Mouse (Mus musculus): ENCODE measurements around the gene Lsm3.

Lsm3 gene

GRCm38 (mm10) chr6:91509326-91509725 lies 6.4 kb upstream of the Lsm3 start:
- DNase-seq (ENCODE audit: low read depth, low spot score) = peak; percentile 72

GRCm38 (mm10) chr6:91510211-91510610 lies 5.5 kb upstream of the Lsm3 start:
- peak; percentile 58 for DNase-seq (ENCODE audit: low read depth, low spot score)

DNA sequence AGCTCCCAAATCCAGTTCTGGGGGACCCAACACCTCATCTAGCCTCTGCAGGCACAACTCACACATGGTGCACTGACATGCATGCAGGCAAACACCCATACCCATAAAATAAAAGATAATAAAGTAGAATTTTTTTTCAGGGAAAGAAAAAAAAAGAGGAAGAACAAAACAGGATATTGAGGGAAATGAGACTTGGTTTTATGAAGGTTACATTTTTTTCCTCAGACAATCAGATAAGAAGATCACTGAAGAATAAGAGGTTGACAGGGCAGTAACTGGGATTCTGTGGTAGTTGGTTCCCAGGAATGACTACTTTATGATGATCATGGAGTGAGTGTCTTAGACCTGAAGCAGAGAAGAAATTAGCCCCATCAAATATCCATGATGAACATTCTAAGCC lies 1.6 kb upstream of the Lsm3 start:
- DNase-seq (ENCODE audit: low read depth, low spot score) = no peak

GRCm38 (mm10) chr6:91514737-91515362 lies 878 bp upstream of the Lsm3 start:
- DNase-seq (ENCODE audit: low read depth, low spot score) = no peak

DNA sequence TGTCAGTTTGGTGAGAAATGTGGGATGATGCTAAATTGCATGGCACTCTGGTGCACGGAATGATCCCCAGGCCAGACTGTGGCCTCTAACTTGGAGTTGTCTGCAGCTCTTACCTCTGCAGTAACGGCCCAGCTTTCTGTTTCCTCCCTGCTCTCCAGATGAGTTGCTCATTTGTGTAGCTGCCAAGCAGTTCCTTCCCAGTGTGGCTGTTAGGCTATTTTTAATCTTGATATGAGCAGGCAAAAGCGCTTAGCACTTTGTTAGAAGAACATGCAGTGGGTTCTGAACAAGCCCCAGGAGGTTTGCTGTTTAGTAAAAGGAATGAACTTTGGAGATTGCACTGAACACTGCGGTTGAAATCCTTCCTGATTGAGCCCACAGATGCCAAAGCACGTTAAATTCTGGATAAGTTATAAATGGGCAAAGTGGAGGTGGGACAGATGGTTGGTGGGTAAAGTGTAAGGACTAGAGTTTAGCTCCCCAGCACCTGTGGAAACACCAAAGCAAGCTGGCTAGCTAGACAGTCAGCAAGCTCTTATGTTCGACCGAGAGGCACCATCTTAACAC lies 2.8 kb downstream of the Lsm3 start:
- DNase-seq (ENCODE audit: low read depth, low spot score) = no peak

- no peak for DNase-seq (ENCODE audit: low read depth, low spot score)
Observed at GRCm38 (mm10) chr6:91522816-91523215, 7.1 kb downstream of the Lsm3 start.

DNA sequence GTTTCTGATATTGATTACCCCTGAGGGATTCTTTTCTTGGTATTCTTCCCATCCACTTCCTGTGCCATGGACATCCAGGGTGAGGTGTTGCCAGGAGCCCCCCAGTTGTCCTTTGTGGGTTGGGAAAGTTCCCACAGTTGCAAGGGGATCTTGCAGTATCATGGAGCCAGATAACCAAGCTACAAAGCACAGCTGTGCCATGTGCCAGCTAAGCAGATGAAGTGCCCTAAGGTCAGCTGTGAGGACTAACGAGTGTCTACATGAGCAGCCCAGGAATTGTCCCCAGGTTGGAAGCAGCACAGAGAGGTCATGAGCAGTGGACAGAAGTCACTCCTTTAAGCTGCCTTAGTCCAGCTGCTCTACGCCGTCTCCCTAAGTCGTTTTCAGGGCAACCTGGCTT lies 9.8 kb downstream of the Lsm3 start:
- DNase-seq (ENCODE audit: low read depth, low spot score) = no peak

DNA sequence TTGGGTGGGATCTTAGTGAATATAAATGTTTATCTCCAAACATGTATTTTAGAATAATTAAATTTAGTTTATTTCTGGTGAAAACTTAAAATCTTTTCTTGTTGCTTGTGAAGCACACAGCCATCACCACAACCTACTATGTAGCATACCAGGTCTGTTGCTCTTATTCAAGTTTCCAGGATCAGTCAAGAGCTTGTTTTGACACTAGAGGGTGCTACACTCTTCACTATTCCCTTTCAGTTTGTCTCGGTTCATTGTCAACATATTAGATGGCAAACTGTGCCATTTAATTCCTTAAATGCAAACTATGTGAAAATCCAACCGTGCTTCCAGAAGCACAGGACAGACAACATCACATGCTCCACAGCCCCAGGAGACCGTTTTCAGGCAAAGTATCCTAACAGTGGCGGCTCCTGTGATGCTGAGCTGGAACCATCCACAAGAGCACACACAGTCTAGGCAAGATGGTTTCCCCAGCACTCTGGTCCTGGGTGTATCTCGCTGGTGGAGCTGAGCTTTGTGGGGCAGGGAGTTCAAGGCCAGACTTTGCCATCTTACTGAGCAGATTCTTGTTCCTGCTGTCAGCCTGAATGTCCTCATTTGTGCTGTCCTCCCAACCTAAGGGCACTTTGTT lies 11.6 kb downstream of the Lsm3 start:
- peak; percentile 59 for DNase-seq (ENCODE audit: low read depth, low spot score)

DNA sequence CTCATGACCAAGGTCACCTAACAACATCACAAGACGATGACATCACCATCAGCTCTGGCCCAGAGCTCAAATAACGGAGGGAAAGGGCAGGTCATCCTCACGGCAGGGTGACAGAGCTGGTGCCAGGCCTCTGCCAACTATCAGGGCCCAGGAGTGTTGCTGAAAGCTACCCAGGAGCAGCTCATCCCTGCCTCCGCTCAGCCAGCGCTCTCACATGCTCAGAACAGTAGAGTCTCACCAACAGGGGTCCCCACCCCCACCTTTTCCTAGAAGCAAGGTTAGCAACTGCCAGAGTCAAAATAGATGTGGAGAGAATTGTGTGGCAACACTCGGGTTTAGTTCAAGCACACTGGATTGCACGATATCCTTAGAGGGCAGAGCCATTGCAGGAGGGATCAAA lies 12.5 kb downstream of the Lsm3 start:
- no peak for DNase-seq (ENCODE audit: low read depth, low spot score)

DNA sequence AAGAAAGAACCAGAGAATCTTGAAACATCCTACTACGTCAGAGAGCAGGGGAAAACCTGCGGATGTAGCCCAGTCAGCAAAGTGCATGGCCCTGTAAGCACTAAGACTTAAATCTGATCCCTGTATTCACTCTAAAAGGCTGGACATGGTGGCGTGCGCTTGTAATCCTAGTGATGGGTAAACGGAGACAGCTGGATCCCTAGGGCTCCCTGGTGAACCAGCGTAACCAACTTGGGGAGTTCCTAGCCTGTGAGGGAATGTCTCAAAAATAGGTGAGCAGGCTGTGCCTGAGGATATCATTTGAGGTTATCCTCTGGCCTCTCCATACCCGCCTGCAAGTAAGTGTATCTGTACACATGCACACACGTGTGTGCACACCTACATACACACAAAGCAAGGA lies 14.9 kb downstream of the Lsm3 start:
- DNase-seq (ENCODE audit: low read depth, low spot score) = no peak

- no peak for DNase-seq (ENCODE audit: low read depth, low spot score)
Observed at GRCm38 (mm10) chr6:91531276-91531675, 15.5 kb downstream of the Lsm3 start.

GRCm38 (mm10) chr6:91532661-91533060 lies 16.9 kb downstream of the Lsm3 start:
- DNase-seq (ENCODE audit: low read depth, low spot score) = no peak

DNA sequence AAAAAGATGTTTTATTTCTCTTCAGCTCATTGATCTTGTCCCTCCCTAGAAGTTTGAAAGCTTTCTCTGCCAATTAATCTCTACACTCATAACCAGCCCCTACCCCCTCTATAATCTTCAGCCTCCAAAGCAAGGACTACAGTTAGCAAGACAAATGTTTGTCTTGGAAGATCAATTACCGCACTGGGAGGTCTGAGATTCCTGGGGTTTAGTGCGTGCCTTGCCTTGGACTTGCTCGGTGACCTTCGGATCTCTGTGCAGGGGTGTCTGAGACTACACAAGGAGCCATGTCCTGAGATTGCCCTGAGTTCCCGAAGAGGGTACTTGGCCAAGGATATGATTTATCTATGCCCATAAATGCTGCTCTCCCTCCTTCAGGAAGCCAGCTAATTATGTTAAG lies 17.6 kb downstream of the Lsm3 start:
- peak; percentile 43 for DNase-seq (ENCODE audit: low read depth, low spot score)

DNA sequence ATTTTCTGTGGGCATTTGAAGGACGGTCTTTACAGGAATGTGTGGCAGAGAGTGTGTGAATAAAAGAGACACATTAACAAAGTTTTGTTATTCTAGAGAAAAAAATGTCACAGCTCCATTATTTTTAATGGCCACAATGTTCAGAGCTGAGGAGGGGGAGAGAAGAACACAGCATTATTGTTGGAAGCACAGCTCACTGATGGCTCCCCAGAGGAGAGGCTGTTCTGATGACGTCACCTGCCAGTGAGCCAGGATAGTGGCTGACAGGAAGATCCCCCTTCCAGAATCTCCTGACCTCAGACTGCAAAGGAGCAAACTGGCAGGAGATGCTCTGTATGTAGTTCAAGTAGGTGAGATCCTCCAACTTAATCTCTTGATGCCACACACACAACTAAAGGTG lies 18.0 kb downstream of the Lsm3 start:
- DNase-seq (ENCODE audit: low read depth, low spot score) = no peak

- DNase-seq (ENCODE audit: low read depth, low spot score) = no peak
Observed at GRCm38 (mm10) chr6:91534268-91534667, 18.5 kb downstream of the Lsm3 start.

DNA sequence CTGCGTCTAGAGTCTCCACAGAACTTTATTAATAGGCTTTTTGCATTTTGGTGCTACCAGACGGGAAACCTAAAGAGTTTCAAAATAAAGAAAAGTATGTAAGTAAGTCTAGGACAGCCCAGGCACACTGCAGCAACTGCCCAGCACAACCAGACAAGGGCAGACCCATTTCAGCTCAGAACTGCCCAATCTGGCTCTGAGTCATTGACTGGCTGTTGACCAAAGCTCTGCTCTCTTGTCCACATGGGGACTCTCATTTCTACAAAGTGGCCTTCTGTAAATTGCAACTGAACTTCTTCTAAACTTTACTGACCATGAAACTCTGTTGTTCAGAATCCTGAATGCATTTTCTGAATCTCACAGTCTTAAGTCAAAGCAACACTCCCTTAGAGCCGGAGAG lies 19.5 kb downstream of the Lsm3 start:
- no peak for DNase-seq (ENCODE audit: low read depth, low spot score)

- no peak for DNase-seq (ENCODE audit: low read depth, low spot score)
Observed at GRCm38 (mm10) chr6:91536047-91536765, 20.5 kb downstream of the Lsm3 start.

DNA sequence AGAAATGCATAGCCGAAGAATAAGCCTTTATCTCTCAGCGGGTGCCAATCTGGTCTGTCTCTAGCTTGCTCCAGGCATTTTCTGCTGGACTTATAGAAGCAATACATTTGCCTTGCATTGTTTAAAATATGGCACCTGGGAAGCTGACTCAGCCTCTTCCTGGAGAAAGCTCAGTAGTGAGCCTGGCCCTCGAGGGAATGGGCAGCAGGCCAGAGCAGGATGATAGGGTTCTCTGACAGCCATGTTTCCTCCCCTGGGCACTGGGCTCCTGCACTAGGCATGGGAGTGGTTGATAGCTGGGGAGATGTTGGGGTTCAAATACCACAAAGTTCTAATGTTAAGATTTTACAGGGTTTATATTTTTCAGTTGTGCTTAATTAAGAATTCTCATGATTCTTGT lies 25.5 kb downstream of the Lsm3 start:
- no peak for DNase-seq (ENCODE audit: low read depth, low spot score)

- DNase-seq (ENCODE audit: low read depth, low spot score) = no peak
Observed at GRCm38 (mm10) chr6:91543056-91543455, 27.3 kb downstream of the Lsm3 start.

GRCm38 (mm10) chr6:91546241-91546884 lies 30.6 kb downstream of the Lsm3 start:
- no peak for DNase-seq (ENCODE audit: low read depth, low spot score)

- no peak for DNase-seq (ENCODE audit: low read depth, low spot score)
Observed at GRCm38 (mm10) chr6:91547313-91547712, 31.6 kb downstream of the Lsm3 start.

GRCm38 (mm10) chr6:91549621-91550020 lies 33.9 kb downstream of the Lsm3 start:
- no peak for DNase-seq (ENCODE audit: low read depth, low spot score)

Data from ZHBTc4 (cell line).